Mouse (Mus musculus) intestine, embryonic 15.5 days (tissue): ENCODE data around the gene Lmtk2. TPM values are rescaled to one million over a fixed set of nuclear protein-coding genes. Genes with fewer than 3 reads are reported as not detected.
A peak's percentile ranks its signal among the peaks of the same experiment; 100 is the strongest.

ENCODE experiments used
- ATAC-seq: fragments of 200-750 bp; cut with Nextera tagmentation; 2 replicates; pipeline ENCODE4 v1.8.0; 2017; ENCODE audit warnings: moderate TSS enrichment, moderate library complexity
- H3K27ac ChIP-seq: fragments of 300-500 bp; sonication (generic); 2 replicates; pipeline ENCODE4 v1.5.1; 2015; ENCODE audit warnings: mild to moderate bottlenecking, inconsistent platforms
- H3K27me3 ChIP-seq: fragments of 300-500 bp; sonication (generic); replicated peaks from 2 replicates; pipeline ENCODE4 v1.6.1; 2015; ENCODE audit warnings: inconsistent platforms
- H3K36me3 ChIP-seq: fragments of 300-500 bp; sonication (generic); 2 replicates; pipeline ENCODE4 v1.6.1; 2015; ENCODE audit warnings: inconsistent platforms
- H3K4me1 ChIP-seq: fragments of 300-500 bp; sonication (generic); replicated peaks from 2 replicates; pipeline ENCODE4 v1.6.1; 2015; ENCODE audit warnings: inconsistent platforms
- H3K4me2 ChIP-seq: fragments of 300-500 bp; sonication (generic); replicated peaks from 2 replicates; pipeline ENCODE4 v1.6.1; 2015; ENCODE audit warnings: mild to moderate bottlenecking, inconsistent platforms
- H3K4me3 ChIP-seq: fragments of 300-500 bp; sonication (generic); replicated peaks from 2 replicates; pipeline ENCODE4 v1.5.1; 2015; ENCODE audit warnings: inconsistent platforms
- H3K9ac ChIP-seq: fragments of 300-500 bp; sonication (generic); 2 replicates; pipeline ENCODE4 v1.6.1; 2015; ENCODE audit warnings: inconsistent platforms
- H3K9me3 ChIP-seq: fragments of 300-500 bp; sonication (generic); 2 replicates; pipeline ENCODE4 v1.6.1; 2016; ENCODE audit warnings: inconsistent platforms
- WGBS: fragments of 180-500 bp; shearing (Covaris S2); methylation state at CpG from one replicate; pipeline ENCODE4 v1.1.7; 2015; 5-methylcytosine and 5-hydroxymethylcytosine counted together
- polyA plus RNA-seq: library from polyadenylated mRNA; unstranded; fragments of >200 nt; fragmentation: Nextera tagmentation; extraction: Ambion mirVana; gene quantifications from 2 replicates; pipeline ENCODE4 v1.2.1, GENCODE M21; 2015

Gene Lmtk2
- polyA plus RNA-seq, 1 experiment from 2014 or later = 5.6 TPM

GRCm38 (mm10) chr5:144085696-144086095 is 14.5 kb upstream of the Lmtk2 start:
- Histone ChIP-seq H3K27ac (no peak overlapping the region), H3K4me2 (no peak overlapping the region), H3K9me3 (no peaks in the 10 kb centered on the region), H3K27me3 (no peaks in the 10 kb centered on the region), H3K4me1 (no peaks in the 10 kb centered on the region), H3K4me3 (no peak overlapping the region), H3K9ac (no peak overlapping the region), H3K36me3 (no peaks in the 10 kb centered on the region)
- WGBS = 84% methylated on average over 6 of the region's 6 CpGs
- no peak for ATAC-seq

GRCm38 (mm10) chr5:144086494-144086893 is 13.7 kb upstream of the Lmtk2 start:
- no peaks in the 10 kb centered on the region for H3K9me3 ChIP-seq

GRCm38 (mm10) chr5:144088354-144088753 is 11.9 kb upstream of the Lmtk2 start:
- whole genome bisulfite sequencing = 53% methylated on average over 2 of the region's 2 CpGs
- Histone ChIP-seq H3K4me2 (no peak overlapping the region), H3K27ac (no peak overlapping the region), H3K4me1 (no peaks in the 10 kb centered on the region), H3K9ac (no peak overlapping the region), H3K9me3 (no peaks in the 10 kb centered on the region), H3K36me3 (no peaks in the 10 kb centered on the region), H3K27me3 (no peaks in the 10 kb centered on the region), H3K4me3 (no peak overlapping the region)
- ATAC-seq = peak; percentile 47; the same call in 1 of the 2 replicates

More at GRCm38 (mm10) chr5:144086494-144086893, 13.7 kb upstream of the Lmtk2 start:
- H3K9ac ChIP-seq = no peak overlapping the region
- H3K36me3 ChIP-seq = no peaks in the 10 kb centered on the region
- no peak overlapping the region for H3K27ac ChIP-seq
- H3K4me3 ChIP-seq = no peak overlapping the region
- peak; percentile 75 for ATAC-seq
- H3K4me1 ChIP-seq = no peaks in the 10 kb centered on the region
- 45% methylated on average over 2 of the region's 2 CpGs for WGBS
- no peaks in the 10 kb centered on the region for H3K27me3 ChIP-seq
- H3K4me2 ChIP-seq = no peak overlapping the region

GRCm38 (mm10) chr5:144095461-144095970 is 4.7 kb upstream of the Lmtk2 start:
- ATAC-seq = no peak
- WGBS = 69% methylated on average over 6 of the region's 6 CpGs
- Histone ChIP-seq H3K36me3 (no peaks in the 10 kb centered on the region), H3K9me3 (no peaks in the 10 kb centered on the region), H3K27ac (no peak overlapping the region), H3K4me1 (0 out of 2 replicates have a peak, but pooled peaks cover 8% of the 10 kb centered on the region), H3K9ac (no peak overlapping the region), H3K27me3 (no peaks in the 10 kb centered on the region), H3K4me2 (no peak overlapping the region), H3K4me3 (no peak overlapping the region)

- 56% methylated on average over 16 of the region's 16 CpGs for WGBS
- Histone ChIP-seq H3K4me1 (0 out of 2 replicates have a peak, but pooled peaks cover 8% of the 10 kb centered on the region), H3K36me3 (no peaks in the 10 kb centered on the region), H3K4me3 (no peak overlapping the region), H3K9me3 (no peaks in the 10 kb centered on the region), H3K27me3 (no peaks in the 10 kb centered on the region), H3K9ac (no peak overlapping the region), H3K27ac (peak overlapping the region; percentile 64), H3K4me2 (peak overlapping the region; percentile 42)
- peak; percentile 73 for ATAC-seq
These were observed 2.2 kb upstream of the Lmtk2 start for GRCm38 (mm10) chr5:144097902-144098639.

- Histone ChIP-seq H3K27me3 (no peaks in the 10 kb centered on the region), H3K4me2 (peak overlapping the region; percentile 42), H3K4me1 (0 out of 2 replicates have a peak, but pooled peaks cover 8% of the 10 kb centered on the region), H3K9ac (no peak overlapping the region), H3K36me3 (no peaks in the 10 kb centered on the region), H3K4me3 (no peak overlapping the region), H3K27ac (peak overlapping the region; percentile 64), H3K9me3 (no peaks in the 10 kb centered on the region)
- peak; percentile 42 for ATAC-seq
- WGBS = 26% methylated on average over 8 of the region's 8 CpGs
These were observed 1.7 kb upstream of the Lmtk2 start for GRCm38 (mm10) chr5:144098640-144098929.

- Histone ChIP-seq H3K4me2 (peak overlapping the region; percentile 80), H3K27ac (peak overlapping the region; percentile 81; the same call in 1 of the 2 replicates), H3K36me3 (no peaks in the 10 kb centered on the region), H3K27me3 (no peaks in the 10 kb centered on the region), H3K9ac (peak overlapping the region; percentile 88), H3K4me1 (0 out of 2 replicates have a peak, but pooled peaks cover 8% of the 10 kb centered on the region), H3K4me3 (peak overlapping the region; percentile 99), H3K9me3 (no peaks in the 10 kb centered on the region)
- no peak for ATAC-seq
- under 1% methylated on average over 18 of the region's 20 CpGs for WGBS
These were observed 712 bp downstream of the Lmtk2 start for GRCm38 (mm10) chr5:144100948-144101347.

- 67% methylated on average over 9 of the region's 9 CpGs for WGBS
These were observed 4.8 kb downstream of the Lmtk2 start for GRCm38 (mm10) chr5:144105070-144105469.

GRCm38 (mm10) chr5:144105471-144106129 is 5.4 kb downstream of the Lmtk2 start:
- H3K9ac ChIP-seq = no peak overlapping the region
- no peaks in the 10 kb centered on the region for H3K4me1 ChIP-seq
- H3K4me2 ChIP-seq = no peak overlapping the region
- no peaks in the 10 kb centered on the region for H3K27me3 ChIP-seq
- no peaks in the 10 kb centered on the region for H3K36me3 ChIP-seq
- no peak for ATAC-seq
- no peak overlapping the region for H3K4me3 ChIP-seq
- H3K27ac ChIP-seq = no peak overlapping the region
- no peaks in the 10 kb centered on the region for H3K9me3 ChIP-seq
- 76% methylated on average over 6 of the region's 6 CpGs for WGBS

More at GRCm38 (mm10) chr5:144105070-144105469, 4.8 kb downstream of the Lmtk2 start:
- no peaks in the 10 kb centered on the region for H3K4me1 ChIP-seq
- H3K4me3 ChIP-seq = no peak overlapping the region
- ATAC-seq = no peak
- H3K9ac ChIP-seq = no peak overlapping the region
- H3K27ac ChIP-seq = no peak overlapping the region
- no peaks in the 10 kb centered on the region for H3K27me3 ChIP-seq
- no peaks in the 10 kb centered on the region for H3K9me3 ChIP-seq
- no peaks in the 10 kb centered on the region for H3K36me3 ChIP-seq
- no peak overlapping the region for H3K4me2 ChIP-seq

GRCm38 (mm10) chr5:144106130-144106510 is 5.9 kb downstream of the Lmtk2 start:
- Histone ChIP-seq H3K27ac (no peak overlapping the region), H3K36me3 (no peaks in the 10 kb centered on the region), H3K9ac (no peak overlapping the region), H3K9me3 (no peaks in the 10 kb centered on the region), H3K4me1 (no peaks in the 10 kb centered on the region), H3K27me3 (no peaks in the 10 kb centered on the region), H3K4me2 (no peak overlapping the region), H3K4me3 (no peak overlapping the region)
- WGBS = 70% methylated on average over 3 of the region's 3 CpGs
- no peak for ATAC-seq

GRCm38 (mm10) chr5:144109201-144109600 is 9.0 kb downstream of the Lmtk2 start:
- H3K4me2 ChIP-seq = no peak overlapping the region

GRCm38 (mm10) chr5:144112574-144113438 is 12.6 kb downstream of the Lmtk2 start:
- 82% methylated on average over 11 of the region's 11 CpGs for WGBS

More at GRCm38 (mm10) chr5:144109201-144109600, 9.0 kb downstream of the Lmtk2 start:
- Histone ChIP-seq H3K4me3 (no peak overlapping the region), H3K4me1 (no peaks in the 10 kb centered on the region), H3K36me3 (no peaks in the 10 kb centered on the region), H3K27me3 (no peaks in the 10 kb centered on the region), H3K9ac (no peak overlapping the region), H3K9me3 (no peaks in the 10 kb centered on the region), H3K27ac (no peak overlapping the region)
- no peak for ATAC-seq
- 87% methylated on average over 8 of the region's 8 CpGs for WGBS

More at GRCm38 (mm10) chr5:144112574-144113438, 12.6 kb downstream of the Lmtk2 start:
- no peaks in the 10 kb centered on the region for H3K9me3 ChIP-seq
- H3K27ac ChIP-seq = no peak overlapping the region
- no peak overlapping the region for H3K4me3 ChIP-seq
- H3K9ac ChIP-seq = no peak overlapping the region
- no peak overlapping the region for H3K4me2 ChIP-seq
- no peak for ATAC-seq
- no peaks in the 10 kb centered on the region for H3K27me3 ChIP-seq
- no peaks in the 10 kb centered on the region for H3K4me1 ChIP-seq
- H3K36me3 ChIP-seq = no peaks in the 10 kb centered on the region
